Mouse (Mus musculus) stomach, postnatal 0 days (tissue): ENCODE measurements around the gene Mios. TPM values are rescaled to one million over a fixed set of nuclear protein-coding genes. Genes with fewer than 3 reads are reported as not detected.

Experiments
- ATAC-seq: fragments of 200-750 bp; cut with Nextera tagmentation; 2 replicates; pipeline ENCODE4 v1.8.0; 2017; ENCODE audit not compliant: low FRiP score, low TSS enrichment
- DNase-seq: peaks from one replicate; pipeline ENCODE4 v3.0.0-alpha.2; 2016; ENCODE audit warnings: low spot score
- H3K27ac ChIP-seq: fragments of 300-500 bp; sonication (generic); replicated peaks from 2 replicates; pipeline ENCODE4 v1.5.1; 2014; ENCODE audit warnings: mild to moderate bottlenecking, control low read depth
- H3K27me3 ChIP-seq: fragments of 300-500 bp; sonication (generic); 2 replicates; pipeline ENCODE4 v1.6.1; 2014; ENCODE audit warnings: low read length; ENCODE audit not compliant: control insufficient read depth, insufficient read depth
- H3K36me3 ChIP-seq: fragments of 300-500 bp; sonication (generic); 2 replicates; pipeline ENCODE4 v1.6.1; 2014; ENCODE audit warnings: low read length, mixed read lengths; ENCODE audit not compliant: control insufficient read depth, insufficient read depth
- H3K4me1 ChIP-seq: fragments of 300-500 bp; sonication (generic); replicated peaks from 2 replicates; pipeline ENCODE4 v1.6.1; 2014; ENCODE audit warnings: antibody characterized with exemption; ENCODE audit not compliant: control insufficient read depth, insufficient read depth
- H3K4me2 ChIP-seq: fragments of 300-500 bp; sonication (generic); replicated peaks from 2 replicates; pipeline ENCODE4 v1.6.1; 2014; ENCODE audit warnings: low read depth, mild to moderate bottlenecking, control low read depth, moderate library complexity
- H3K4me3 ChIP-seq: fragments of 300-500 bp; sonication (generic); 2 replicates; pipeline ENCODE4 v1.5.1; 2014; ENCODE audit warnings: low read depth, low read length, control low read depth
- H3K9ac ChIP-seq: fragments of 300-500 bp; sonication (generic); 2 replicates; pipeline ENCODE4 v1.6.1; 2014; ENCODE audit warnings: mild to moderate bottlenecking, low read length, control low read depth, mixed read lengths
- H3K9me3 ChIP-seq: fragments of 300-500 bp; sonication (generic); 2 replicates; pipeline ENCODE4 v1.6.1; 2016; ENCODE audit warnings: low read length; ENCODE audit not compliant: control insufficient read depth
- CTCF ChIP-seq: IDR thresholded peaks from 2 replicates; pipeline ENCODE4 v1.5.1; 2016; ENCODE audit warnings: antibody characterized with exemption, low read depth, mild to moderate bottlenecking, moderate library complexity
- EP300 ChIP-seq: optimal IDR thresholded peaks from 2 replicates; pipeline ENCODE3; 2016; ENCODE audit warnings: antibody characterized with exemption
- WGBS: fragments of 180-500 bp; shearing (Covaris S2); extraction: QIAGEN DNeasy Blood & Tissue Kit; methylation state at CpG from one replicate; pipeline ENCODE4 v1.1.7; 2014; 5-methylcytosine and 5-hydroxymethylcytosine counted together
- polyA plus RNA-seq: library from polyadenylated mRNA; unstranded; fragments of >200 nt; fragmentation: Nextera tagmentation; extraction: Ambion mirVana; gene quantifications from 2 replicates; pipeline ENCODE4 v1.2.1, GENCODE M21; 2015

Mios gene
- polyA plus RNA-seq, 1 experiment from 2014 or later, result 11.9 TPM

- H3K4me3 ChIP-seq, result no peak overlapping the region
- TF ChIP-seq EP300, result no peak
- no peak for TF ChIP-seq CTCF
- no peaks in the 10 kb centered on the region for H3K9me3 ChIP-seq
- no peak overlapping the region for H3K27ac ChIP-seq
- no peaks in the 10 kb centered on the region for H3K27me3 ChIP-seq
- WGBS, result 70% methylated on average over 3 of the region's 3 CpGs
- ATAC-seq, result no peak
- no peak overlapping the region for H3K4me2 ChIP-seq
- H3K9ac ChIP-seq, result no peak overlapping the region
- no peaks in the 10 kb centered on the region; the same call in 1 of the 2 replicates for H3K36me3 ChIP-seq
- no peaks in the 10 kb centered on the region for H3K4me1 ChIP-seq
- no peak for DNase-seq
Observed at GRCm38 (mm10) chr6:8271047-8271446, 62.0 kb downstream of the Mios start.

GRCm38 (mm10) chr6:8274387-8275054 lies 65.5 kb downstream of the Mios start:
- peak; percentile 70 for DNase-seq
- no peak for TF ChIP-seq EP300
- TF ChIP-seq CTCF, result peak; percentile 82
- peak; percentile 73 for ATAC-seq
- Histone ChIP-seq H3K4me1 (no peaks in the 10 kb centered on the region), H3K27ac (no peak overlapping the region), H3K27me3 (no peaks in the 10 kb centered on the region), H3K4me2 (no peak overlapping the region), H3K9me3 (no peaks in the 10 kb centered on the region), H3K9ac (no peak overlapping the region), H3K36me3 (no peaks in the 10 kb centered on the region; the same call in 1 of the 2 replicates), H3K4me3 (no peak overlapping the region)
- 40% methylated on average over 6 of the region's 6 CpGs for WGBS

- DNase-seq, result peak; percentile 64
- Histone ChIP-seq H3K4me1 (no peaks in the 10 kb centered on the region), H3K4me2 (no peak overlapping the region), H3K9me3 (no peaks in the 10 kb centered on the region), H3K9ac (no peak overlapping the region), H3K36me3 (no peaks in the 10 kb centered on the region; the same call in 1 of the 2 replicates), H3K4me3 (no peak overlapping the region), H3K27me3 (no peaks in the 10 kb centered on the region), H3K27ac (no peak overlapping the region)
- TF ChIP-seq EP300 (no peak), CTCF (peak; percentile 77)
- WGBS, result 11% methylated on average over 1 of the region's 1 CpGs
- 0 out of 2 replicates have a peak, but pooled peaks have one; percentile 45 for ATAC-seq
Observed at GRCm38 (mm10) chr6:8275098-8275497, 66.1 kb downstream of the Mios start.

DNA sequence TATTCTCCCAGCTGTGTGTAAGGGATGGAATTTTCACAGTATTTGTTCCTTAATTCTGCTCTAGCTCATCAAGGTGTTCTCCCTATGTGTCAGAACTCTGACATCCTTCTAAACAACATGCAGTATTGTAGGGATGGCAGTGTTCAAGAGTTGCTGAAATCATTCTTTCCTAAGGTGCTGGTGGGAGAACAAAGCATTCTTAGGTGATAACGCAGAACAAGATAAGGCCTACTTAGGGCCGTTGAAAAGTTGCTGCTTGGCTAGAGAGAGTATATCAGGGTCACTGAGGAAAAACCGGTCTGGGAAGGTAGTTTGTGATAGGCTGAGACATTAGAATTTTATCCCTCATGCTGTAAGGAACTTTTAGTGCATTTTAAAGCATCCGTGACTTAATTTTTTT lies 67.4 kb downstream of the Mios start:
- Histone ChIP-seq H3K4me1 (no peaks in the 10 kb centered on the region), H3K36me3 (no peaks in the 10 kb centered on the region; the same call in 1 of the 2 replicates), H3K27me3 (no peaks in the 10 kb centered on the region), H3K9me3 (no peaks in the 10 kb centered on the region), H3K4me3 (no peak overlapping the region), H3K4me2 (no peak overlapping the region), H3K27ac (no peak overlapping the region), H3K9ac (no peak overlapping the region)
- ATAC-seq (no peak), DNase-seq (no peak)
- 49% methylated on average over 4 of the region's 4 CpGs for WGBS
- TF ChIP-seq CTCF (no peak), EP300 (no peak)

- DNase-seq (no peak), ATAC-seq (no peak)
- H3K36me3 ChIP-seq, result no peaks in the 10 kb centered on the region; the same call in 1 of the 2 replicates
- H3K27ac ChIP-seq, result no peak overlapping the region
- no peak overlapping the region for H3K9ac ChIP-seq
- H3K4me2 ChIP-seq, result no peak overlapping the region
- no peaks in the 10 kb centered on the region for H3K9me3 ChIP-seq
- H3K27me3 ChIP-seq, result no peaks in the 10 kb centered on the region
- TF ChIP-seq EP300 (no peak), CTCF (peak; percentile 58)
- WGBS, result 72% methylated on average over 5 of the region's 5 CpGs
- H3K4me1 ChIP-seq, result no peaks in the 10 kb centered on the region
- H3K4me3 ChIP-seq, result no peak overlapping the region
Observed at GRCm38 (mm10) chr6:8278426-8279002, 69.5 kb downstream of the Mios start.

DNA sequence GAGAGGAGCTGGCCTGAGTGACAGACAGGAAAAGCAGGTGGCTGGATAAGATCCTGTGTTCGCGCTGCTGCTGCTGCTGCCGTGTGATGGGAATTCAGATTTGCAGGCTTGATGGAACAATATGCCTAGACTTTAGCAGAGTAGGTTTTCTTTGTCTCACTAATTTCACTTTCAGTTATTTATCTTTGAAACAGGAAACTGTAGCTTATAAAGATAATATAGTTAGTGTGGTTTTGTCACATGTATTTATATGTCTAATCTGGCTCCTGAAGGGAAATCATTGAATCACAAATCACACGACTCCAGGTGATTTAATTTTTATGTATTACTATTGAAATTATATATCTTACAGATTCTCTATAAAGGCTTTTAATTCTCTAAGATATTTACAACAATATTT lies 74.2 kb downstream of the Mios start:
- no peak for ATAC-seq
- Histone ChIP-seq H3K4me3 (no peak overlapping the region), H3K9me3 (no peaks in the 10 kb centered on the region), H3K4me2 (no peak overlapping the region), H3K27me3 (no peaks in the 10 kb centered on the region), H3K9ac (no peak overlapping the region), H3K4me1 (no peaks in the 10 kb centered on the region), H3K27ac (no peak overlapping the region), H3K36me3 (no peaks in the 10 kb centered on the region; the same call in 1 of the 2 replicates)
- DNase-seq, result no peak
- WGBS, result 70% methylated on average over 4 of the region's 4 CpGs
- TF ChIP-seq EP300 (no peak), CTCF (no peak)
